Mouse (Mus musculus) limb, embryonic 14.5 days (tissue): ENCODE data around the gene Krt20. TPM values are rescaled to one million over a fixed set of nuclear protein-coding genes. Genes with fewer than 3 reads are reported as not detected.

Experiments
- ATAC-seq: fragments of 200-750 bp; cut with Nextera tagmentation; 2 replicates; pipeline ENCODE4 v1.8.0; 2017; ENCODE audit warnings: low read depth, moderate number of reproducible peaks, moderate TSS enrichment; ENCODE audit not compliant: low FRiP score
- DNase-seq: peaks from one replicate; pipeline ENCODE4 v3.0.0-alpha.2; 2015; ENCODE audit warnings: low spot score
- H3K27ac ChIP-seq: fragments of 300-500 bp; sonication (generic); replicated peaks from 2 replicates; pipeline ENCODE4 v1.5.1; 2014; ENCODE audit warnings: low read depth, mild to moderate bottlenecking, low read length, moderate library complexity, mixed read lengths
- H3K27me3 ChIP-seq: fragments of 300-500 bp; sonication (generic); 2 replicates; pipeline ENCODE4 v1.6.1; 2014; ENCODE audit warnings: low read length, mixed read lengths; ENCODE audit not compliant: control insufficient read depth, insufficient read depth
- H3K36me3 ChIP-seq: fragments of 300-500 bp; sonication (generic); 2 replicates; pipeline ENCODE4 v1.6.1; 2014; ENCODE audit warnings: mild to moderate bottlenecking, low read length, moderate library complexity, mixed read lengths; ENCODE audit not compliant: control insufficient read depth, insufficient read depth
- H3K4me1 ChIP-seq: fragments of 300-500 bp; sonication (generic); 2 replicates; pipeline ENCODE4 v1.6.1; 2014; ENCODE audit warnings: antibody characterized with exemption, low read length, mixed read lengths; ENCODE audit not compliant: control insufficient read depth, insufficient read depth
- H3K4me2 ChIP-seq: fragments of 300-500 bp; sonication (generic); replicated peaks from 2 replicates; pipeline ENCODE4 v1.6.1; 2014; ENCODE audit warnings: low read depth, mild to moderate bottlenecking, low read length, moderate library complexity; ENCODE audit not compliant: severe bottlenecking
- H3K4me3 ChIP-seq: fragments of 300-500 bp; sonication (generic); replicated peaks from 2 replicates; pipeline ENCODE4 v1.5.1; 2014; ENCODE audit warnings: low read length
- H3K9ac ChIP-seq: fragments of 300-500 bp; sonication (generic); 2 replicates; pipeline ENCODE4 v1.6.1; 2014; ENCODE audit warnings: mild to moderate bottlenecking, low read depth, low read length, moderate library complexity; ENCODE audit not compliant: severe bottlenecking
- H3K9me3 ChIP-seq: fragments of 300-500 bp; sonication (generic); 2 replicates; pipeline ENCODE4 v1.6.1; 2016; ENCODE audit warnings: low read length; ENCODE audit not compliant: control insufficient read depth
- POLR2A ChIP-seq: fragments of 200-500 bp; IDR thresholded peaks from 2 replicates; pipeline ENCODE4 v1.8.0; 2012; ENCODE audit warnings: inconsistent platforms, mild to moderate bottlenecking, moderate library complexity, borderline replicate concordance; ENCODE audit not compliant: insufficient read depth, insufficient read length; ENCODE audit errors: extremely low read depth
- WGBS: fragments of 180-500 bp; shearing (Covaris S2); extraction: QIAGEN DNeasy Blood & Tissue Kit; methylation state at CpG from one replicate; pipeline ENCODE4 v1.1.7; 2014; 5-methylcytosine and 5-hydroxymethylcytosine counted together
- polyA plus RNA-seq, 2 experiments: library from polyadenylated mRNA; depleted of rRNA in 1 of 2; stranded (reverse) in 1 of 2; unstranded in 1 of 2; fragments of >200 nt; fragmentation: Nextera tagmentation in 1 of 2; extraction: Ambion mirVana in 1 of 2; gene quantifications; 2 replicates each; pipeline versions ENCODE4 v1.2.1 to v1.2.3; 2012 to 2014

Gene Krt20
- polyA plus RNA-seq, 2 experiments: 0.26 to 0.37 TPM

DNA sequence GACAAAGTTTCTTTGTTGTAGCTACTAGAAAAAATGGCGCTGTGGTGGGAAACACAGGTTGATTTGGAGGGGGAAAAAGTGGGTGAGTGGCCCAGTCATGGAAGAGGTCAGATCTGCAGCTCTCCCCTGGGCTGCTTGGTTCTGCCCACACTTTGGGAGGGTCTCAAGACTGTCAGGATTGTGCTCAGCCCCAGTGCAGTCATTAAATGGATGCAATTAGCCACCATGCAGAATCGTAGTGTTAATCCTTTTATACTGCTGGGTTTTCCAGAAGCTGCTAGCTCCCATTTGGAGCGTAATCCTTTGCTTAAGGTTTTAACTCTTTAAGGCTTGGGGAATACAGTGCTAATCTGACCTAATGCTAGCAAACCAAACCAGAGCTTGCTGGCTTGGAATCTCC lies 41.9 kb downstream of the Krt20 start:
- H3K4me1 ChIP-seq: no peaks in the 10 kb centered on the region
- DNase-seq (no peak), ATAC-seq (no peak)
- H3K36me3 ChIP-seq: no peaks in the 10 kb centered on the region
- TF ChIP-seq POLR2A: no peak
- H3K4me2 ChIP-seq: no peak overlapping the region
- 32% methylated on average over 3 of the region's 3 CpGs for WGBS
- no peak overlapping the region for H3K4me3 ChIP-seq
- H3K27me3 ChIP-seq: no peaks in the 10 kb centered on the region
- no peaks in the 10 kb centered on the region for H3K9me3 ChIP-seq
- H3K27ac ChIP-seq: no peak overlapping the region
- no peak overlapping the region for H3K9ac ChIP-seq

DNA sequence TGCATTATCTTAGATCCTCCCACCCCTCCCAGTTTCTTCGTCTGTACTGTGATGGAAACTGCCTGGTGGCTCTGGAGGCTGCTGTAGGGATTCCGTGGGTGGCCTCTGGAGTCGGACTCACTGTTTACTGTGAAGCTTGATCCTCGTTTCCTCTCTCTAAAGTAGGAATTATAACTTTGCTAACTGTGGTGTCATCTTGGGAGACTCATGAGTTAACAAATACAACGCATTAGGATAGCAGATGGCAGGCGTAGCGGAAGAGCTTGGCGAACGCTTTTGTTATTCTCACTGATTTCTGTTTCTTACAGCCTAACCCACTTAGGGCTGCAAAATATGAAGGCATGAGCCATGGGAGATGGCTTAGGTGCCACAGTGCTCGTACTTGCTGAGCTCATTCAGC lies 45.5 kb downstream of the Krt20 start:
- no peak overlapping the region for H3K4me2 ChIP-seq
- H3K9me3 ChIP-seq: no peaks in the 10 kb centered on the region
- H3K4me1 ChIP-seq: no peaks in the 10 kb centered on the region
- H3K27ac ChIP-seq: no peak overlapping the region
- DNase-seq: no peak
- no peak for TF ChIP-seq POLR2A
- WGBS: 84% methylated on average over 10 of the region's 10 CpGs
- no peaks in the 10 kb centered on the region for H3K36me3 ChIP-seq
- no peak overlapping the region for H3K9ac ChIP-seq
- H3K27me3 ChIP-seq: no peaks in the 10 kb centered on the region
- H3K4me3 ChIP-seq: no peak overlapping the region
- ATAC-seq: no peak

DNA sequence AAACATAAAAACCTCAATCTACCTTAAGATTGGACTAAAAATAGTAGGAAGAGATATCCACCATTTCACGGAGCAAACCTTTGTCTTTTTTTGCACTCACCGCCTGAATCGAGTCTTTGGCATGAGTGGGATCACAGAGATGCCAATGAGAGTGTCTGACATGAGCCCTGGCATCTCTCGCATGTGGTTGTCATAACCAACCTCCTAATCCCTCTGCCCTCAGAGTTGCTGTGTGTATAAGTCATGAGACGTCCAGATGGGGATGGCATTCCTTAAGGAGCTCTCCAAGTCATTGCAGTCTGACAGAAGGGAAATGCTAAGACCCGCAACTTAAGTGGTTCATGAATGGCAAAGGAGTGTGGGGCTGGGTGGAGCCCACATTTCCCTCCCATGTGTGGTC lies 46.6 kb downstream of the Krt20 start:
- no peak for DNase-seq
- 70% methylated on average over 6 of the region's 6 CpGs for WGBS

DNA sequence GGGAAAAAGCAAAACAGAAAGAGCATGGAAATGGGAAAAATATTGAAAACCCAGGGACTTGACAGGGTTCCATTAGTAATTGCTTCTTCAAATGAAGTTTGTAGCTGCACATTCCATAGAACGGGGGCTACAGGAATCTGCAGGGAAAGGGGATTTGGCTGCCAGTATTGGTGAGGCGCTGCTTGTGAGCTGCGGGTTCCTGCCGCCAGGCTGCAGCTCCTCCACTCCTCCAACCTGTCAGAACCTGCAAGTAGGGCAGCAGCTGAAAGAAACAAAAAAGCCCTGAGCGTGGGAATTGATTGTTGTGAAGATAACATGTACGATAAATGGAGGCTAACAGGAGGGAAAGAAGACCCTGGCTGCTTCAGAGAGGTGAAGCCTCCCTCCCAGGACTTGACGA lies 47.1 kb downstream of the Krt20 start:
- ATAC-seq (no peak), DNase-seq (peak; percentile 31)
- H3K4me1 ChIP-seq: no peaks in the 10 kb centered on the region
- no peaks in the 10 kb centered on the region for H3K9me3 ChIP-seq
- WGBS: 66% methylated on average over 7 of the region's 7 CpGs
- no peak for TF ChIP-seq POLR2A
- H3K27me3 ChIP-seq: no peaks in the 10 kb centered on the region
- no peaks in the 10 kb centered on the region for H3K36me3 ChIP-seq
- no peak overlapping the region for H3K9ac ChIP-seq
- no peak overlapping the region for H3K4me2 ChIP-seq
- H3K4me3 ChIP-seq: no peak overlapping the region
- H3K27ac ChIP-seq: no peak overlapping the region

More for the DNA sequence above, 46.6 kb downstream of the Krt20 start:
- Histone ChIP-seq H3K36me3 (no peaks in the 10 kb centered on the region), H3K9me3 (no peaks in the 10 kb centered on the region), H3K27me3 (no peaks in the 10 kb centered on the region), H3K27ac (no peak overlapping the region), H3K4me2 (no peak overlapping the region), H3K4me1 (no peaks in the 10 kb centered on the region), H3K9ac (no peak overlapping the region), H3K4me3 (no peak overlapping the region)
- TF ChIP-seq POLR2A: no peak
- no peak for ATAC-seq

DNA sequence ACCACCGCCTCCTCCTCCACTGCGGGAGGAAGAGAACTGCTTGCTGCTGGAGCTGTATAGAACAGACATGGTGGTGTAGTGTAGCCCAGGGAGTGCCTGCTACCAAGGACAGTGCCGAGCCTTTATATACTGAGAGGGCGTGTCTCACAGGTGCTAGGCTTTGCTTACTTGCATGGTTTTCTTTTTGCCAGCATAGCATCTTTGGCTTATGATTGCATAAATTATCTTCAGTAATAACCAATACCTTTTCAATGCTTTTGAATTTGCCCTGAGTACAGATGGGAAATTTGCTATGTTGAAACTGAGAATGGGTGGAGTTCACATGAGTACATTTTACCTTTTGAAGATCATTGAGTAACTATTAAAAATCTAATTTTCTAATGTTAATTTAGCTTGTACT lies 48.7 kb downstream of the Krt20 start, which contains the start of gene Krt10:
Gene Krt10 (minus strand): TSS at position 101 of the 400 bp plus-strand sequence.
- Histone ChIP-seq H3K4me1 (no peaks in the 10 kb centered on the region), H3K27me3 (no peaks in the 10 kb centered on the region), H3K4me3 (no peak within 1 kb of the TSS), H3K9me3 (no peaks in the 10 kb centered on the region), H3K9ac (no peak within 1 kb of the TSS), H3K36me3 (no peaks in the 10 kb centered on the region), H3K27ac (no peak within 1 kb of the TSS), H3K4me2 (no peak within 1 kb of the TSS)
- ATAC-seq (no peak), DNase-seq (no peak)
- WGBS: 84% methylated on average over 4 of the region's 4 CpGs
- no peak for TF ChIP-seq POLR2A

DNA sequence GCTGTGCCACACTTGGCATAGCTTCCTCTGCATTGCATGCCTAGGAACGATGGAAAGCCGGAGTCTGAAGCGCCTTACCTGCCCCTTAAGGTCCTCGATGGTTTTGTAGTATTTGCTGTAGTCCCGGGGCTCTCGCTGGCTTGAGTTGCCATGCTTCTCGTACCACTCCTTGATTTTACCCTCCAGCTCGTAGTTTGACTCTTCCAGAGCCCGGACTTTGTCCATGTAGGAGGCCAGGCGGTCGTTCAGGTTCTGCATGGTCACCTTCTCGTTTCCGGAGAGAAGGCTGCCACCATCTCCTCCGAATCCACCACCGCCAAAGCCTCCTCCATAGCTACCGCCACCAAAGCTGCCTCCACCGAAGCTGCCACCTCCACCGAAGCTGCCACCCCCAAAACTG lies 49.3 kb downstream of the Krt20 start:
- DNase-seq: no peak
- TF ChIP-seq POLR2A: no peak
- no peak for ATAC-seq
- Histone ChIP-seq H3K36me3 (no peaks in the 10 kb centered on the region), H3K9ac (no peak overlapping the region), H3K9me3 (no peaks in the 10 kb centered on the region), H3K27me3 (no peaks in the 10 kb centered on the region), H3K4me2 (no peak overlapping the region), H3K4me3 (no peak overlapping the region), H3K27ac (no peak overlapping the region), H3K4me1 (no peaks in the 10 kb centered on the region)
- WGBS: 93% methylated on average over 18 of the region's 18 CpGs
